Comparison of ENCODE assay signal across 13 mouse cellular contexts in the genomic region with DNA sequence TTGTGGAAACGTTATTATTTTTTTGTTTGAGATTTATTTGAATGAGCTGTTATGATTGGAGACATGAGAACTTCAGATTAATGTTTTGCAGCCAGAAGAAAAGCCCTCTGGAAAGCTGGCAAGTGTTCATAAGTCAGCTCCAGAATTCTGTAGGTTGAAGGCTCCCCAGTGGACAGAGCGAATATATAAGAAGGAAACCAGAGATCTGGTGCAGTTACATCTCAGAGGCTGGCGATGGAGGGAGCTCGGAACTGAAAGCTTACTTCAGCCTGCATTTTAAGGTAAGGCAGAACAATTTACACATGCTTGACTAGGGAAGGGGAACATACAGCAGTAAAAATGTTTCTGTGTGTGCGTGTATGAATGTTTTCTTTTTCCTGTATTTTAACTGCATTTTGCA. TPM values are rescaled to one million over a fixed set of nuclear protein-coding genes. Genes with fewer than 3 reads are reported as not detected.
DNase-seq lines count a peak whose midpoint lies in the region; ATAC-seq and TF ChIP-seq lines count a peak whose summit lies in the region.
"Had no signal": no experiment of that assay in that cellular context is flagged by ENCODE, and none has a peak within 500 bp of the region (broad histone marks: within the 10 kb centered on the region; RNA-seq: fewer than 3 reads in every experiment).

A gene (plus strand): TSS at position 131 of the 400 bp plus-strand sequence.

- no peak for TF ChIP-seq CTCF in gastrocnemius, adult 2 months (IDR thresholded peaks at IDR 0.05)
- TF ChIP-seq CTCF in lung, embryonic 14.5 days (IDR thresholded peaks at IDR 0.05; ENCODE audit: low read depth), result no peak

- DNase-seq in gastrocnemius, adult 2 months, result no peak
- no peak for DNase-seq in gastrocnemius, adult 18-20 months (ENCODE audit: low spot score)
- DNase-seq in lung, embryonic 14.5 days, result peak; percentile 24
- no peak for DNase-seq in lung, postnatal 36 days
- no peak for DNase-seq in thymus, postnatal 4 days
- DNase-seq in heart, adult 11 months, result no peak
- DNase-seq: cerebellum, adult 18-20 months; right cerebral cortex, postnatal 14 days had no signal

- no peaks in the 10 kb centered on the region for H3K36me3 ChIP-seq in lung, embryonic 14.5 days (ENCODE audit: insufficient read depth)
- H3K36me3 ChIP-seq in embryonic facial prominence, embryonic 12.5 days, result no peaks in the 10 kb centered on the region
- H3K36me3 ChIP-seq in stomach, embryonic 15.5 days, result no peaks in the 10 kb centered on the region

- WGBS in lung, embryonic 14.5 days, result 57% methylated on average over 5 of the region's 5 CpGs
- WGBS in embryonic facial prominence, embryonic 12.5 days, result 53% methylated on average over 5 of the region's 5 CpGs
- WGBS in stomach, embryonic 15.5 days, result 44% methylated on average over 5 of the region's 5 CpGs

- no peaks in the 10 kb centered on the region for H3K27me3 ChIP-seq in lung, embryonic 14.5 days (ENCODE audit: insufficient read depth, low read length)
- H3K27me3 ChIP-seq in embryonic facial prominence, embryonic 12.5 days, result no peaks in the 10 kb centered on the region
- H3K27me3 ChIP-seq in stomach, embryonic 15.5 days (replicated peaks), result no peaks in the 10 kb centered on the region

- H3K27ac ChIP-seq in gastrocnemius, adult 2 months, result no peak within 1 kb of the TSS
- H3K27ac ChIP-seq in lung, embryonic 14.5 days (ENCODE audit: low read depth), result no peak within 1 kb of the TSS
- H3K27ac ChIP-seq in embryonic facial prominence, embryonic 12.5 days, result no peak within 1 kb of the TSS
- no peak within 1 kb of the TSS for H3K27ac ChIP-seq in stomach, embryonic 15.5 days

- no peak within 1 kb of the TSS for H3K9ac ChIP-seq in lung, embryonic 14.5 days
- H3K9ac ChIP-seq in embryonic facial prominence, embryonic 12.5 days, result no peak within 1 kb of the TSS
- H3K9ac ChIP-seq in stomach, embryonic 15.5 days, result no peak within 1 kb of the TSS

- no peak for ATAC-seq in lung, embryonic 14.5 days (ENCODE audit: insufficient read depth)
- no peak for ATAC-seq in embryonic facial prominence, embryonic 12.5 days (ENCODE audit: insufficient number of reproducible peaks, insufficient read depth, low FRiP score, low TSS enrichment)
- ATAC-seq in stomach, embryonic 15.5 days (ENCODE audit: insufficient read depth, low FRiP score, low read depth), result no peak
- ATAC-seq: inflammation-experienced regulatory T-cells, adult 6 months had no signal

- H3K4me1 ChIP-seq in lung, embryonic 14.5 days (ENCODE audit: insufficient read depth), result no peaks in the 10 kb centered on the region
- H3K4me1 ChIP-seq in embryonic facial prominence, embryonic 12.5 days, result no peaks in the 10 kb centered on the region
- no peaks in the 10 kb centered on the region for H3K4me1 ChIP-seq in stomach, embryonic 15.5 days

- peak within 1 kb of the TSS; percentile 17; the same call in 1 of the 2 replicates for H3K4me3 ChIP-seq in gastrocnemius, adult 2 months
- H3K4me3 ChIP-seq in lung, embryonic 14.5 days (ENCODE audit: low read depth, low read length), result no peak within 1 kb of the TSS
- no peak within 1 kb of the TSS for H3K4me3 ChIP-seq in embryonic facial prominence, embryonic 12.5 days
- H3K4me3 ChIP-seq in stomach, embryonic 15.5 days (replicated peaks), result peak within 1 kb of the TSS; percentile 16; the same call in 1 of the 2 replicates

- no peak within 1 kb of the TSS for H3K4me2 ChIP-seq in lung, embryonic 14.5 days
- H3K4me2 ChIP-seq in embryonic facial prominence, embryonic 12.5 days (replicated peaks), result no peak within 1 kb of the TSS
- no peak within 1 kb of the TSS for H3K4me2 ChIP-seq in stomach, embryonic 15.5 days
- H3K4me2 ChIP-seq: midbrain, embryonic 11.5 days had no signal

- intact Hi-C loops in gastrocnemius, adult 2 months (cut with DNase I), result no loop called here

- H3K9me3 ChIP-seq in lung, embryonic 14.5 days (ENCODE audit: low read depth, low read length), result no peaks in the 10 kb centered on the region
- H3K9me3 ChIP-seq in embryonic facial prominence, embryonic 12.5 days, result no peaks in the 10 kb centered on the region
- H3K9me3 ChIP-seq in stomach, embryonic 15.5 days, result no peaks in the 10 kb centered on the region

RNA-seq across cellular contexts. Expression of the gene that starts here (rescaled TPM):
- total RNA-seq in gastrocnemius, adult 2 months (2021), result not detected
- not detected for total RNA-seq in gastrocnemius, adult 18-20 months (2021)
- 7.2 and 7.8 TPM in 2 replicates for polyA plus RNA-seq in lung, embryonic 14.5 days (2014; fragmentation: Nextera tagmentation; extraction: Ambion mirVana)
- polyA plus RNA-seq in embryonic facial prominence, embryonic 12.5 days (2016; fragmentation: Nextera tagmentation; extraction: Ambion mirVana), result 22.0 and 30.0 TPM in 2 replicates
- polyA plus RNA-seq in stomach, embryonic 15.5 days (2015; fragmentation: Nextera tagmentation; extraction: Ambion mirVana), result 47.7 and 49.9 TPM in 2 replicates
- total RNA-seq: MEL had no signal
- polyA plus RNA-seq: inflammation-experienced regulatory T-cells, adult 6 months had no signal

Comparison
In these comparisons a context has a peak if more than half of its experiments do, and no peak if none do; other contexts are left out.
1. H3K4me3 ChIP-seq: peak in gastrocnemius, adult 2 months (single experiment) and stomach, embryonic 15.5 days (single experiment); none in lung, embryonic 14.5 days (single experiment) and embryonic facial prominence, embryonic 12.5 days (single experiment).